Mouse (Mus musculus) liver, embryonic 14.5 days (tissue): ENCODE measurements around the gene Pepd. TPM values are rescaled to one million over a fixed set of nuclear protein-coding genes. Genes with fewer than 3 reads are reported as not detected.
A peak's percentile ranks its signal among the peaks of the same experiment; 100 is the strongest.

ENCODE experiments used
- ATAC-seq: fragments of 200-750 bp; cut with Nextera tagmentation; 2 replicates; pipeline ENCODE4 v1.8.0; 2017; ENCODE audit warnings: moderate number of reproducible peaks, mild to moderate bottlenecking, moderate library complexity; ENCODE audit not compliant: insufficient read depth
- DNase-seq, 3 experiments: peaks; one replicate each; pipeline ENCODE4 v3.0.0-alpha.2; 2012 to 2013; ENCODE audit warnings: low read depth in 3 of 3, low spot score in 3 of 3
- H3K27ac ChIP-seq: fragments of 300-500 bp; sonication (generic); 2 replicates; pipeline ENCODE4 v1.5.1; 2014; ENCODE audit warnings: moderate library complexity, mild to moderate bottlenecking, control low read depth, inconsistent platforms
- H3K27me3 ChIP-seq: fragments of 300-500 bp; sonication (generic); 2 replicates; pipeline ENCODE4 v1.6.1; 2014; ENCODE audit warnings: mild to moderate bottlenecking, low read length, moderate library complexity; ENCODE audit not compliant: control insufficient read depth, insufficient read depth
- H3K36me3 ChIP-seq: fragments of 300-500 bp; sonication (generic); replicated peaks from 2 replicates; pipeline ENCODE4 v1.6.1; 2014; ENCODE audit warnings: low read depth; ENCODE audit not compliant: control insufficient read depth, insufficient read depth
- H3K4me1 ChIP-seq, 2 experiments: fragments of 200-500 bp in 1 of 2; fragments of 300-500 bp in 1 of 2; sonication (generic) in 1 of 2; replicated peaks; 2 replicates each; pipeline ENCODE4 v1.6.1; 2012 to 2014; ENCODE audit warnings: antibody characterized with exemption in 1 of 2, inconsistent platforms in 1 of 2, low read length in 1 of 2; ENCODE audit not compliant: control insufficient read depth in 2 of 2, insufficient read depth in 2 of 2
- H3K4me2 ChIP-seq: fragments of 300-500 bp; sonication (generic); 2 replicates; pipeline ENCODE4 v1.6.1; 2014; ENCODE audit warnings: low read depth, mild to moderate bottlenecking, control low read depth, moderate library complexity
- H3K4me3 ChIP-seq, 2 experiments: fragments of 200-500 bp in 1 of 2; fragments of 300-500 bp in 1 of 2; sonication (generic) in 1 of 2; 2 replicates each; pipeline ENCODE4 v1.5.1; 2012 to 2014; ENCODE audit warnings: low read depth in 2 of 2, low read length in 2 of 2, mild to moderate bottlenecking in 2 of 2, control low read depth in 1 of 2, inconsistent platforms in 1 of 2, moderate library complexity in 1 of 2; ENCODE audit not compliant: insufficient read depth in 1 of 2
- H3K9ac ChIP-seq: fragments of 300-500 bp; sonication (generic); replicated peaks from 2 replicates; pipeline ENCODE4 v1.6.1; 2014; ENCODE audit warnings: mild to moderate bottlenecking, control low read depth, moderate library complexity
- H3K9me3 ChIP-seq: fragments of 300-500 bp; sonication (generic); 2 replicates; pipeline ENCODE4 v1.6.1; 2016; ENCODE audit warnings: low read length, mixed read lengths; ENCODE audit not compliant: control insufficient read depth
- CTCF ChIP-seq: IDR thresholded peaks from 2 replicates; pipeline ENCODE4 v1.5.1; 2016; ENCODE audit warnings: antibody characterized with exemption, low read depth, control low read depth
- EP300 ChIP-seq: IDR thresholded peaks from 2 replicates; pipeline ENCODE4 v1.6.1; 2016; ENCODE audit warnings: antibody characterized with exemption, low read depth
- WGBS: fragments of 180-500 bp; shearing (Covaris S2); extraction: QIAGEN DNeasy Blood & Tissue Kit; methylation state at CpG from one replicate; pipeline ENCODE4 v1.1.7; 2014; ENCODE audit not compliant: insufficient replicate concordance; 5-methylcytosine and 5-hydroxymethylcytosine counted together
- microRNA-seq: library from miRNA; unstranded; fragments of <30 nt; microRNA quantifications from one replicate; pipeline ENCODE4, GENCODE M21; 2016
- polyA plus RNA-seq, 2 experiments: library from polyadenylated mRNA; depleted of rRNA in 1 of 2; stranded (reverse) in 1 of 2; unstranded in 1 of 2; fragments of >200 nt; fragmentation: Nextera tagmentation in 1 of 2; extraction: Ambion mirVana in 1 of 2; gene quantifications; 2 replicates each; pipeline versions ENCODE4 v1.2.1 to v1.2.3; 2012 to 2014

Gene Pepd
- polyA plus RNA-seq, 2 experiments: 43.0 to 50.3 TPM

GRCm38 (mm10) chr7:35084565-35085360 is 172.6 kb downstream of the Pepd start:
- no peak overlapping the region for H3K4me3 ChIP-seq
- no peak overlapping the region for H3K4me2 ChIP-seq
- H3K4me1 ChIP-seq: peaks cover 0 to 9% of the 10 kb centered on the region in 2 experiments; a peak in 2 of 4 replicates
- DNase-seq (no peak), ATAC-seq (no peak)
- H3K36me3 ChIP-seq: no peaks in the 10 kb centered on the region
- 40% methylated on average over 12 of the region's 12 CpGs for WGBS
- H3K27ac ChIP-seq: no peak overlapping the region
- TF ChIP-seq CTCF: no peak
- TF ChIP-seq EP300: no peak
- H3K9me3 ChIP-seq: no peaks in the 10 kb centered on the region
- no peaks in the 10 kb centered on the region; the same call in 1 of the 2 replicates for H3K27me3 ChIP-seq
- H3K9ac ChIP-seq: no peak overlapping the region

DNA sequence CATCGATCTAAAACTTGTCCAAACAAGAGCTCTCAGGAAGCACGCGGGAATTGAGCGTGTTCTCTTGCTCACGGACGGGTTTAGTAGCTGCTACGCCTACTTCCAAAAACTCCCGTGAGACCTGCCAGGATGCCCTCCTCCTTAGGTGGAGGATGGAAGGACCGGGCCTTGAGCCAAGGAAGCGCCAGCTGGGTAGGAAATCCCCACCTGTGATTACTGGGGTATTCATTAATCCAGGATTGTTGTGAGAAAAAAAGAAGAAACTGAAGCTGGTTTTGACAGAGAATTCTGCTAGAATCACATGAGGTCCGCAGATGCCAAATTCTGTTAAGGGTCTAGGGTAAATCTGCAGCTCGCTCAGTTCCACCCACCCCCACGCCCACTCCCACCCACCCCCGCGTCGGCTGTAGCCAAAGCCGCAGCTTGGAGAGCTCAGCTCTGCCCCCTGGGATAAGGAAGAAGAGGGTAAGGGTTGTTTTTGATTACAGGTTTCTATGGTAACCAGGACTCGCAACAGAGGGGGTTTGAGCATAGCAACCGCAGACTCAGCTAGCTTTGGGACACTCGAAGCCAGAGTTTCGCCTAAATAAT is 174.2 kb downstream of the Pepd start:
- H3K4me1 ChIP-seq: peaks cover 0 to 4% of the 10 kb centered on the region in 2 experiments; a peak in 2 of 4 replicates
- no peak overlapping the region for H3K27ac ChIP-seq
- no peaks in the 10 kb centered on the region; the same call in 1 of the 2 replicates for H3K27me3 ChIP-seq
- ATAC-seq: no peak; the same call in 1 of the 2 replicates
- H3K9me3 ChIP-seq: no peaks in the 10 kb centered on the region
- no peaks in the 10 kb centered on the region for H3K36me3 ChIP-seq
- TF ChIP-seq CTCF (no peak), EP300 (no peak)
- H3K4me2 ChIP-seq: peak overlapping the region; percentile 48
- peak overlapping the region in 1 of 2 experiments; percentile 12; a peak in 1 of 4 replicates for H3K4me3 ChIP-seq
- WGBS: 4% methylated on average over 21 of the region's 21 CpGs
- no peak overlapping the region for H3K9ac ChIP-seq
- no peak for DNase-seq

DNA sequence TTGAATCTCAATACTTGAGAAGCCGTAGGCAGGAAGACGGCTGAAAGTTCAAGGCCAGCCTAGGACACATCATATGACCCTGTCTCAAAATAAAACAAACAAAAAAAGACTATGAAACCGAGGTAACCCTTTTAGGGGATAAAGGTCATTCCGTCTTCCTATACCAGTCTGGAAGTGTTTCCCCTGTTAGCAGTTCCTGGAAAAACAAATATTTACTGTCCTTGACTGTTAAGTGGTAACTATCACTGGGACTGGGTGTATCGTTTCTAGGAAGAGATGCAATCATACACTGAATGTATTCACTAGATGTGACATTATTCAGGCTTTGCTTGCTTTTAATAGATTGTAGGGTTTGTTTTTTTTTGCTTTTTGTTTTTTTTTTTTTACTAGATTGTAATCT is 178.4 kb downstream of the Pepd start:
- Histone ChIP-seq H3K4me3 (no peak overlapping the region), H3K4me1 (peaks cover 0 to 2% of the 10 kb centered on the region in 2 experiments; a peak in 2 of 4 replicates), H3K9me3 (no peaks in the 10 kb centered on the region), H3K4me2 (no peak overlapping the region), H3K36me3 (no peaks in the 10 kb centered on the region), H3K27ac (no peak overlapping the region), H3K9ac (no peak overlapping the region), H3K27me3 (no peaks in the 10 kb centered on the region; the same call in 1 of the 2 replicates)
- WGBS: 46% methylated on average over 5 of the region's 5 CpGs
- DNase-seq (no peak), ATAC-seq (no peak)
- TF ChIP-seq CTCF (no peak), EP300 (0 out of 2 replicates have a peak, but pooled peaks have one; percentile 18)

Small RNA genes within 50 kb of the gene (microRNA-seq; reads per million reads assigned to microRNA genes)
- gene Gm25033: not detected

Other genes starting within 250 kb of the Pepd start
- 0.25 and 0.26 TPM in 2 replicates for gene Chst8, start 99.7 kb upstream of the Pepd start, polyA plus RNA-seq (2012; rRNA removed)
- 0.09 and 0.37 TPM in 2 replicates for gene Chst8, start 99.7 kb upstream of the Pepd start, polyA plus RNA-seq (2014; fragmentation: Nextera tagmentation; extraction: Ambion mirVana)
- 4.7 and 9.2 TPM in 2 replicates for gene Cebpg, start 144.2 kb downstream of the Pepd start, polyA plus RNA-seq (2012; rRNA removed)
- 14.5 and 14.7 TPM in 2 replicates for gene Cebpg, start 144.2 kb downstream of the Pepd start, polyA plus RNA-seq (2014; fragmentation: Nextera tagmentation; extraction: Ambion mirVana)
- gene Cebpa, start 206.9 kb downstream of the Pepd start, polyA plus RNA-seq (2012; rRNA removed): 15.0 and 18.2 TPM in 2 replicates
- gene Cebpa, start 206.9 kb downstream of the Pepd start, polyA plus RNA-seq (2014; fragmentation: Nextera tagmentation; extraction: Ambion mirVana): 6.5 and 7.1 TPM in 2 replicates